Mouse (Mus musculus) right cerebral cortex, postnatal 36 days (tissue): ENCODE data around the gene Pip5k1b.

ENCODE experiments used
- DNase-seq, 2 experiments: peaks; one replicate each; pipeline ENCODE4 v3.0.0; 2022; ENCODE audit warnings: low spot score in 2 of 2, mixed read lengths in 1 of 2

The Pip5k1b gene

GRCm38 (mm10) chr19:24259390-24260351 lies 296.0 kb downstream of the Pip5k1b start:
- no peak for DNase-seq

GRCm38 (mm10) chr19:24258368-24258767 lies 297.3 kb downstream of the Pip5k1b start:
- no peak for DNase-seq

GRCm38 (mm10) chr19:24257962-24258361 lies 297.7 kb downstream of the Pip5k1b start:
- no peak for DNase-seq

GRCm38 (mm10) chr19:24253657-24254260 lies 301.9 kb downstream of the Pip5k1b start:
- no peak for DNase-seq

GRCm38 (mm10) chr19:24251869-24252268 lies 303.8 kb downstream of the Pip5k1b start:
- no peak for DNase-seq
